Mouse (Mus musculus) limb, embryonic 11.5 days (tissue): ENCODE results near the gene Chac1. TPM values are rescaled to one million over a fixed set of nuclear protein-coding genes. Genes with fewer than 3 reads are reported as not detected.

Experiments used
- ATAC-seq: fragments of 200-750 bp; cut with Nextera tagmentation; 2 replicates; pipeline ENCODE4 v1.8.0; 2017; ENCODE audit warnings: low read depth; ENCODE audit not compliant: insufficient number of reproducible peaks, low FRiP score, low TSS enrichment
- DNase-seq: peaks from one replicate; pipeline ENCODE4 v3.0.0-alpha.2; 2015; ENCODE audit warnings: low spot score
- H3K27ac ChIP-seq: fragments of 300-500 bp; sonication (generic); replicated peaks from 2 replicates; pipeline ENCODE4 v1.5.1; 2014; ENCODE audit warnings: low read depth, mild to moderate bottlenecking, low read length
- H3K27me3 ChIP-seq: fragments of 300-500 bp; sonication (generic); 2 replicates; pipeline ENCODE4 v1.6.1; 2014; ENCODE audit warnings: mild to moderate bottlenecking, low read length, mixed read lengths; ENCODE audit not compliant: control insufficient read depth, insufficient read depth
- H3K36me3 ChIP-seq: fragments of 300-500 bp; sonication (generic); 2 replicates; pipeline ENCODE4 v1.6.1; 2014; ENCODE audit warnings: mild to moderate bottlenecking, low read length, moderate library complexity, mixed read lengths; ENCODE audit not compliant: control insufficient read depth, insufficient read depth
- H3K4me1 ChIP-seq: fragments of 300-500 bp; sonication (generic); 2 replicates; pipeline ENCODE4 v1.6.1; 2014; ENCODE audit warnings: low read length, mixed read lengths; ENCODE audit not compliant: control insufficient read depth, insufficient read depth
- H3K4me2 ChIP-seq: fragments of 300-500 bp; sonication (generic); 2 replicates; pipeline ENCODE4 v1.6.1; 2014; ENCODE audit warnings: low read depth, mild to moderate bottlenecking, moderate library complexity; ENCODE audit not compliant: severe bottlenecking
- H3K4me3 ChIP-seq: fragments of 300-500 bp; sonication (generic); 2 replicates; pipeline ENCODE4 v1.5.1; 2014; ENCODE audit warnings: low read depth, low read length
- H3K9ac ChIP-seq: fragments of 300-500 bp; sonication (generic); 2 replicates; pipeline ENCODE4 v1.6.1; 2014; ENCODE audit warnings: mild to moderate bottlenecking, low read length
- H3K9me3 ChIP-seq: fragments of 300-500 bp; sonication (generic); 2 replicates; pipeline ENCODE4 v1.6.1; 2016; ENCODE audit warnings: low read length; ENCODE audit not compliant: control insufficient read depth
- WGBS: fragments of 180-500 bp; shearing (Covaris S2); extraction: QIAGEN DNeasy Blood & Tissue Kit; methylation state at CpG from one replicate; pipeline ENCODE4 v1.1.7; 2014; 5-methylcytosine and 5-hydroxymethylcytosine counted together
- polyA plus RNA-seq: library from polyadenylated mRNA; unstranded; fragments of >200 nt; fragmentation: Nextera tagmentation; extraction: Ambion mirVana; gene quantifications from 2 replicates; pipeline ENCODE4 v1.2.1, GENCODE M21; 2014

Gene Chac1
- polyA plus RNA-seq, 1 experiment from 2014 or later: 0.69 TPM

DNA sequence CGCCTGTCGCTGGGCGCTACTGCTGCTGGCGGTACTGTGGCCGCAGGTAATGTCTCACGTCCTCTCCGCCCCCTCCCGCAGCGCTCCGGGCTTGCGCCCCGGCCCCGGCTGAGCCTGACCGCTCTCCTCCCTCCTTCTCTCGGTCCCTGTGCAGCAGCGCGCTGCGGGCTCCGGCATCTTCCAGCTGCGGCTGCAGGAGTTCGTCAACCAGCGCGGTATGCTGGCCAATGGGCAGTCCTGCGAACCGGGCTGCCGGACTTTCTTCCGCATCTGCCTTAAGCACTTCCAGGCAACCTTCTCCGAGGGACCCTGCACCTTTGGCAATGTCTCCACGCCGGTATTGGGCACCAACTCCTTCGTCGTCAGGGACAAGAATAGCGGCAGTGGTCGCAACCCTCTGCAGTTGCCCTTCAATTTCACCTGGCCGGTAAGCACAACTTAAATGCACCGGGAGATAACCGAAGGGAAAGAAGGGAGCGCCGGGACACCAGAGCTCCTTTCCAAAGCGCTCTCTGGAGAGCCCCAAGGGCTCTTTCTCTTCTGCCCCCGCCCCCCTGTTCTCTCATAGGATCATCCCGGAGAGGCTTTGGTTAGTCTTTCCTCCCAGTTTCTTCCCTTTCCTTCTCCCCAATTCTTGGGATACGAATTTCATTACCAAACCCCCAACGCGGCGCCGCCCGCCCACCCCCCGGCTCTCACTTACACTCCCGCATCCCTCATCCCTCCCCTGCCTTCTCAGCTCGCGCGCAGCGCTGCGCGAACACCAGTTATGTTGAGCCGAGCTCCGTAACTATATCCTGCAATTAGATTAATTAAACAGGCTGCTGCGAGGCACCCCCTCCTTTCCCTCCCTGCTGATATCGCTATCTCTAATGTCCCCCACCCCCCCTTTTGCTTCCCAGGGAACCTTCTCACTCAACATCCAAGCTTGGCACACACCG, 24.6 kb upstream of the Chac1 start:
- under 1% methylated on average over 60 of the region's 61 CpGs for WGBS
- ATAC-seq (no peak), DNase-seq (peak; percentile 59)
- no peak overlapping the region for H3K27ac ChIP-seq
- H3K4me3 ChIP-seq: peak overlapping the region; percentile 36
- peaks cover 95% of the 10 kb centered on the region for H3K27me3 ChIP-seq
- H3K4me2 ChIP-seq: peak overlapping the region; percentile 69
- no peaks in the 10 kb centered on the region for H3K36me3 ChIP-seq
- no peaks in the 10 kb centered on the region for H3K9me3 ChIP-seq
- peaks cover 38% of the 10 kb centered on the region for H3K4me1 ChIP-seq
- peak overlapping the region; percentile 24; the same call in 1 of the 2 replicates for H3K9ac ChIP-seq

DNA sequence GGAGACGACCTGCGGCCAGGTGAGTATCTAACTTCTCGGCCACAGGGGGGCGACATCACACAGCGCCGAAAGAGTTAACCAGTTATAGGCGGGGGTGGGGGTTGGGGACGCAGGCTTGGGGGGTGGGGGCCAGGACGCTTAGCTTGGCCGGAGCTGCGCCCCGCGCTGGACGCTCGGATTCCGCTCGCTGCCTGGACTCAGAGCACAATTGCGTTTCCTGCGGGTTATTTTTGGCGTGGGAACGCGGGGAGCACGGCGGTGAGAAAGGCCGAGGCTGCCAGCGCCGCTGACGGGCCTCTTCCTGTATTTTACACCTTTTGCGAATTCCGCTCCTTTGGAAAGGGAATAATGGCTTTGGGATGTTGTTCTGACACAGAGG, 23.9 kb upstream of the Chac1 start:
- H3K9me3 ChIP-seq: no peaks in the 10 kb centered on the region
- peak; percentile 69 for DNase-seq
- ATAC-seq: no peak
- peaks cover 32% of the 10 kb centered on the region for H3K4me1 ChIP-seq
- H3K9ac ChIP-seq: peak overlapping the region; percentile 27; the same call in 1 of the 2 replicates
- peaks cover 93% of the 10 kb centered on the region for H3K27me3 ChIP-seq
- H3K4me3 ChIP-seq: peak overlapping the region; percentile 36
- H3K36me3 ChIP-seq: no peaks in the 10 kb centered on the region
- WGBS: under 1% methylated on average over 30 of the region's 30 CpGs
- H3K27ac ChIP-seq: no peak overlapping the region
- H3K4me2 ChIP-seq: peak overlapping the region; percentile 69

- H3K27ac ChIP-seq: no peak overlapping the region
- H3K9ac ChIP-seq: no peak overlapping the region
- H3K4me3 ChIP-seq: no peak overlapping the region
- H3K4me2 ChIP-seq: no peak overlapping the region
- no peak for ATAC-seq
- no peaks in the 10 kb centered on the region for H3K9me3 ChIP-seq
- 15% methylated on average over 11 of the region's 11 CpGs for WGBS
- no peaks in the 10 kb centered on the region for H3K36me3 ChIP-seq
- H3K4me1 ChIP-seq: peaks cover 25% of the 10 kb centered on the region
- H3K27me3 ChIP-seq: peaks cover 89% of the 10 kb centered on the region
- no peak for DNase-seq
Measured at GRCm38 (mm10) chr2:119327942-119328526, 23.0 kb upstream of the Chac1 start.

- H3K4me3 ChIP-seq: no peak overlapping the region
- no peak overlapping the region for H3K9ac ChIP-seq
- peaks cover 83% of the 10 kb centered on the region for H3K27me3 ChIP-seq
- H3K9me3 ChIP-seq: no peaks in the 10 kb centered on the region
- no peak overlapping the region for H3K4me2 ChIP-seq
- no peak for ATAC-seq
- H3K36me3 ChIP-seq: no peaks in the 10 kb centered on the region
- no peak overlapping the region for H3K27ac ChIP-seq
- 44% methylated on average over 5 of the region's 5 CpGs for WGBS
- DNase-seq: no peak
- H3K4me1 ChIP-seq: peaks cover 25% of the 10 kb centered on the region
Measured at GRCm38 (mm10) chr2:119328546-119328945, 22.5 kb upstream of the Chac1 start.

DNA sequence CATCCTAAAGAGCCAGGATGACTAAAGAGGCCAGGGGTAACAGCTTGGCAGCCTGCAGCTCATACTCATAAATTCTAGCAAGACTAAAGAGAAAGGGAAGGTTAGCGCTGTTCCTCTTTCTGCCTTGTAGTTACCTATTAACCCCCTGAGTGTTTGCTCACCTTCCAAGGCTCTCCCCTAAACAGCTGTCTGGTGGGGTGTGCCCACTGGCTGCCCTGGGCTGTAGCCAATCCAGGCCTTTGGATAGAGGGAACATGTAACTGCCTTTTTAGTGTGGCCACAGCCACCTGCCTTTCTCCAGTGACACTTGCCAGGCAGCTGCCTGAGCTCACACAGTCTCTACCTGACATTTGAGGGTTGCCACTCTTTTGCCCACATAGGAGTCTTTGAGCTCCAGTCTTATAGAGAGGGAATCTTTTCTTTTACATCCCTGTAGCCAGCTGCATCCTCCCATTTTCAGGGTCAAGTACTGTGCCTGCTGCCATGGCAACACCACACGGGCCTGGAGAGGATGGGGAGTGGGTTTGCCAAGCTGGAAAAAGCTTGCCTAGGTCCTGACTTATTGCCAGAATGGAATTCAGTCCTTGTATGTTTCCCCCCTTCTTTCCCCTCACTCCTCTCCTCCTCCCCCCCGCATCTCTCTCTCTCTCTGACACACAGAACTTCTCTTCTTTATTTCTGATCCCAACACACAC, 21.8 kb upstream of the Chac1 start:
- Histone ChIP-seq H3K4me3 (no peak overlapping the region), H3K9me3 (no peaks in the 10 kb centered on the region), H3K4me2 (no peak overlapping the region), H3K36me3 (no peaks in the 10 kb centered on the region), H3K27ac (no peak overlapping the region), H3K4me1 (peaks cover 20% of the 10 kb centered on the region), H3K9ac (no peak overlapping the region), H3K27me3 (peaks cover 76% of the 10 kb centered on the region)
- DNase-seq (no peak), ATAC-seq (no peak)
- 65% methylated on average over 3 of the region's 3 CpGs for WGBS

DNA sequence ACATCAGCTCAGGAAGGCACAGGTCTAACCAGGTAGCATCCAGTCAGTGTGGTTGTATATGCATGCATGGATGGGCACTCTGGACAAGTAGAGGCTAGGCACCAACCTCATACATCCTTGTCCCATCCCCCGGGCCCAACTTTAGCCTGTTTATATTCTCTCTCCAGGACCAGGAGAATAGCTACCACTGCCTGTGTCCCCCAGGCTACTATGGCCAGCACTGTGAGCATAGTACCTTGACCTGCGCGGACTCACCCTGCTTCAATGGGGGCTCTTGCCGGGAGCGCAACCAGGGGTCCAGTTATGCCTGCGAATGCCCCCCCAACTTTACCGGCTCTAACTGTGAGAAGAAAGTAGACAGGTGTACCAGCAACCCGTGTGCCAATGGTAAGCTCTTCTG, 20.2 kb upstream of the Chac1 start:
- WGBS: 87% methylated on average over 8 of the region's 8 CpGs
- peaks cover 61% of the 10 kb centered on the region for H3K27me3 ChIP-seq

DNA sequence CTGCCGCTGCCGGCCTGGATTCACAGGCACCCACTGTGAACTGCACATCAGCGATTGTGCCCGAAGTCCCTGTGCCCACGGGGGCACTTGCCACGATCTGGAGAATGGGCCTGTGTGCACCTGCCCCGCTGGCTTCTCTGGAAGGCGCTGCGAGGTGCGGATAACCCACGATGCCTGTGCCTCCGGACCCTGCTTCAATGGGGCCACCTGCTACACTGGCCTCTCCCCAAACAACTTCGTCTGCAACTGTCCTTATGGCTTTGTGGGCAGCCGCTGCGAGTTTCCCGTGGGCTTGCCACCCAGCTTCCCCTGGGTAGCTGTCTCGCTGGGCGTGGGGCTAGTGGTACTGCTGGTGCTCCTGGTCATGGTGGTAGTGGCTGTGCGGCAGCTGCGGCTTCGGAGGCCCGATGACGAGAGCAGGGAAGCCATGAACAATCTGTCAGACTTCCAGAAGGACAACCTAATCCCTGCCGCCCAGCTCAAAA, 18.8 kb upstream of the Chac1 start:
- no peak overlapping the region for H3K4me3 ChIP-seq
- H3K36me3 ChIP-seq: no peaks in the 10 kb centered on the region
- DNase-seq: no peak
- no peak overlapping the region for H3K4me2 ChIP-seq
- ATAC-seq: no peak
- H3K4me1 ChIP-seq: no peaks in the 10 kb centered on the region
- peaks cover 47% of the 10 kb centered on the region for H3K27me3 ChIP-seq
- 74% methylated on average over 24 of the region's 24 CpGs for WGBS
- no peak overlapping the region for H3K9ac ChIP-seq
- H3K9me3 ChIP-seq: no peaks in the 10 kb centered on the region
- no peak overlapping the region for H3K27ac ChIP-seq

More for the DNA sequence above, 20.2 kb upstream of the Chac1 start:
- Histone ChIP-seq H3K4me1 (peaks cover 10% of the 10 kb centered on the region; the same call in 1 of the 2 replicates), H3K9ac (no peak overlapping the region), H3K36me3 (no peaks in the 10 kb centered on the region), H3K4me3 (no peak overlapping the region), H3K27ac (no peak overlapping the region), H3K9me3 (no peaks in the 10 kb centered on the region), H3K4me2 (no peak overlapping the region)
- no peak for ATAC-seq
- no peak for DNase-seq

DNA sequence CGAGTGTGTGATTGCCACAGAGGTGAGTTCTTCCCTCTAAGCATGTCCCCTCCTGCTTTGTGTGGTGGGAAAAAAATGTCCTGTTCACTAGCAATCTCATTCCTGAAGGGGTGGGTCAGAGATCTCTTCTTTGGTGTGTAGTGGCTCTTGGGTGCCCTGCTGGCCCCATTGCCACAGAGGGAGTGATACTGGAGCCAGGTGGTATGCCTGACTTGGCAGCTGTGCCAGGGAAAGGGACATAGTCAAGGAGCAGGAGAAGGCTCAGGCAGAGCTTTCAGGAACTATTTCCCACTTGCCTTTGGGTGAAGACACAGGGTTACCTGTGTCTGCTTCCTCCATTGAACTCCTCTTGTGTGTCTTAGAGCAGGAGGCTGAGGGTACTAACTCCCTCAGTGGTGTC, 16.9 kb upstream of the Chac1 start:
- ATAC-seq: no peak
- 47% methylated on average over 1 of the region's 1 CpGs for WGBS

More for the DNA sequence above, 16.9 kb upstream of the Chac1 start:
- no peak for DNase-seq
- Histone ChIP-seq H3K27me3 (peaks cover 29% of the 10 kb centered on the region), H3K4me2 (no peak overlapping the region), H3K4me1 (no peaks in the 10 kb centered on the region), H3K4me3 (no peak overlapping the region), H3K9me3 (no peaks in the 10 kb centered on the region), H3K9ac (no peak overlapping the region), H3K36me3 (no peaks in the 10 kb centered on the region), H3K27ac (no peak overlapping the region)
